Mouse (Mus musculus) gonadal fat pad, adult 2 months (tissue): Measurements from ENCODE around the gene Eda. TPM values are rescaled to one million over a fixed set of nuclear protein-coding genes. Genes with fewer than 3 reads are reported as not detected.
"Not testable (repeated sequence)": the region's sequence is repeated elsewhere in the genome, so short reads cannot be mapped to it uniquely, and the experiment has no call there.

ENCODE experiments used
- DNase-seq: peaks from one replicate; pipeline ENCODE4 v3.0.0-alpha.2; 2012; ENCODE audit warnings: low read depth
- polyA plus RNA-seq: library from polyadenylated mRNA; depleted of rRNA; stranded (reverse); fragments of >200 nt; gene quantifications from 2 replicates; pipeline ENCODE4 v1.2.3, GENCODE M21; 2012; rRNA removed

Gene Eda
- polyA plus RNA-seq, 1 experiment, result 2.1 TPM

DNA sequence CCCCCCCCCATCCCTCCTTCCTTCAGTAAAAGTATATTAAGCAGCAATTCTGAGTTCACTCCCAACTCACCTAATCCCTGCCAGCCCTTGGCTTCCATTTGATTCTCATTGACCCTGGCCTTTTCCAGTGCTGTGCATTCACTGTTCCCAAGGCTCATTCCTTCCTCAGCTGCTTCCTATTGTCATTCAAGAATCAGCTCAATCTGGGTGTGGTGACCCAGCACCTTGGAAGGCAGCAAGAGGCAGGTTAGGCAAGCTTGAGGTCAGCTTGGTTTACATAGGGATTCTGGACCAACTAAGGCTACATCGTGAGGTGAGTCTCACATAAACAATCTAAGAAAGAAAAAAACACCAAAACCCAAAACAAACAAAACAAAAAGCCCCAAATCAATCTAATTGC, 433.8 kb downstream of the Eda start:
- no peak for DNase-seq

DNA sequence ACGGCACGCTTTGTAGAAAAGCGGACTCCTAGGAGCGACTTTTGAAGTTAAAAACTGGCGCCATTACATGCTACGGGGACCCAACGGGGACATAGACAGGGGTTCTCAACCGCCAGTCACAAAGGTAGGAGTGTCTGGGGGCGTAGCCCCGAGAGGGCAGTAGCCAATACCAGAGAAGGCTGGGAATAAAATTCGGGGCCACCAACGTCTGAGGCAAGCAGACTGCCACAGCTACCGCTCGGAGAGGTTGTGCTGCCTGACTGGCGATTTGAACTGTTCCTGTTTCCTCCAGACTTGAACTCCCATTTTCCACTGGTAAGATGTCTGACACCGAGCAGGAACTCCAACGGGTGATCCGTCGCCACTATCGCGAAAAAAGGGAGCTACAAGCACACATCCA, 453.3 kb downstream of the Eda start, which contains the start of gene Otud6a:
Gene Otud6a, plus strand, starts transcription at position 321 of the 400 bp plus-strand sequence.
- no peak for DNase-seq

DNA sequence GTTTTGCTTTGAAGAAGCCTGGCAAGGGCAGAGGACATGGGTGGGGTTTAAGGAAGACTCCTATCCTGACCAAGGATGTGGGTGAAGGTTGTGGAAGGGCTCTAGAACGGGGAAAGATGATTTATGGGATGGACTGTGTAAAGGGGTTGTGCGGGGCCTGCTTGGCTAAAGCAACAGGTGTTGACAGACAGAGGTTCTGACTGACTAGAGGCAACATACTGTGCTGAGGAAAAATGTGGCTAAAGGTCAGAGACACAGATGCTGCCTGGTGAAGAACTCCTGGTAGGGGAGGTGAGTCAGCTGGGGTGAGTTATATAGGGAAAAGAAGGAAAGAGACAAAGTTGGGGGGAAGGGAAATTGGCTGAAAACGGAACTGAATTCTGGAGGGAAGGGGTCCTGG, 456.9 kb downstream of the Eda start:
- no peak for DNase-seq

DNA sequence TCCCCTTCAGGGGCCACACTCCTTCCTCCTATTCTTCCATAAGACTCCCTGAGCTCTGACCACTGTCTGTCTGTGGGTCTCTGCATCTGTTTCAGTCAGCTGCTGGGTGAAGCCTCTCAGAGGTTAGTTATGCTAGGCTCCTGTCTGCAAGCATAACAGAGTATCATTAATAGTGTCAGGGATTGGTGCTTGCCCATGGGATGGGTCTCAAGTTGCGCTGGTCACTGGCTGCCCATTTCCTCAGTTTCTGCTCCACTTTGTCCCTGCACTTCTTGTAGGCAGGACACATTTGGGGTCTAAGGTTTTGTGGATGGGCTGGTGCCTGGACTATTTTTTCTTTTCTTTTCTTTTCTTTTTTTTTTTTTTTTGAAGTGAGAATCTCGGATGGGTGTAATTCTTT, 467.2 kb downstream of the Eda start, which contains the start of gene Awat2:
Gene Awat2, minus strand, starts transcription at position 101 of the 400 bp plus-strand sequence.
- not testable (repeated sequence) for DNase-seq

DNA sequence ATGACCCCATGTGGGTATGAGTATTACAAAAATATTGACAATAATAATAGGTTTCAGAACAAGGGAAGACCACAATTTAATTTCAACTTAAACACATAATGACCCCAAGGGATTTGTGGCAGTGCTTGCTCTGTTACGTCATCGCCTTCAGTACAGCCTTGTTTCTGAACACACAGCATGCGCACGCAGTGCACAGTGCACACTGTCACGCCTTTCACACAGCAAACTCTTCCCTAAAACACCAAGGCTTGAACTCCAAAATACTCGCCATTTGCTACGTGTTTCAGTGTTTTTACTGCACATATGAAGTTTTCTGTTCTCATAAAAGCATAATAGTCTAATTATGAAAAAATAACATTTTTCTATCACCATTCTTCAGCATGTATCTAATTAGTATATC, 468.1 kb downstream of the Eda start:
- DNase-seq, result no peak

Other genes starting within 250 kb of the Eda start
- gene Tmem28, start 154.6 kb upstream of the Eda start, polyA plus RNA-seq, result 0.09 TPM in 1 of 2 replicates, not detected in the other